ENCODE assay signal across 22 mouse cellular contexts in the genomic region with DNA sequence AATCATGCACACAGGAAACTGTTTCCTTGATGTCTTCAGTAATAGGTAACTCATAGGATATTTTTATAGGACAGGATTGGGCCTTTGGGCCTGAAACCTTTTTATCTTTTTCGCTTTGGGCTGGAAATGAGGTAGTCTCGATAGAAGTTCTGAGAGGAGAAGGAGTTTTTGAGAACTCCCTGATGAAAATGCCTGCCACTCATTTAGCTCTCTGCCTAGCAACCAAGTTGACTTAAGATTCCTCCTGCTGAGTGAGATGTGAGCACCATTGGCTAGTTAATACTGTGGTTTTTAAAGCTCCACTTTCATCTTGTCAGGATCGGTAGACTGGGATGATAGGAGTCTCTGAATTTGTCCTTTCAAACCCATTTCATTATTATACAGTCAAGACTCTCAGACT.
DNase-seq lines count a peak whose midpoint lies in the region; ATAC-seq and TF ChIP-seq lines count a peak whose summit lies in the region.
"Had no signal": no experiment of that assay in that cellular context is flagged by ENCODE, and none has a peak within 500 bp of the region (broad histone marks: within the 10 kb centered on the region; RNA-seq: fewer than 3 reads in every experiment).

No protein-coding gene starts in this region.

- no peak overlapping the region for H3K27ac ChIP-seq in forebrain, embryonic 14.5 days (ENCODE audit: low read depth, low read length)
- H3K27ac ChIP-seq in forebrain, embryonic 15.5 days (replicated peaks): no peak overlapping the region
- H3K27ac ChIP-seq in midbrain, embryonic 13.5 days: no peak overlapping the region
- H3K27ac ChIP-seq: heart, adult 2 months; heart, embryonic 10.5 days; heart, embryonic 13.5 days; hindbrain, embryonic 12.5 days; hindbrain, embryonic 15.5 days had no signal

- no peaks in the 10 kb centered on the region for H3K9me3 ChIP-seq in forebrain, embryonic 14.5 days (replicated peaks; ENCODE audit: control insufficient read depth, low read length)
- H3K9me3 ChIP-seq in forebrain, embryonic 15.5 days: no peaks in the 10 kb centered on the region
- no peaks in the 10 kb centered on the region for H3K9me3 ChIP-seq in midbrain, embryonic 13.5 days
- H3K9me3 ChIP-seq: heart, embryonic 10.5 days; heart, embryonic 13.5 days; hindbrain, embryonic 12.5 days; hindbrain, embryonic 15.5 days had no signal

- peaks cover 3% of the 10 kb centered on the region; the same call in 1 of the 2 replicates for H3K4me1 ChIP-seq in forebrain, embryonic 14.5 days (ENCODE audit: control insufficient read depth, insufficient read depth, low read length)
- H3K4me1 ChIP-seq in forebrain, embryonic 15.5 days: no peaks in the 10 kb centered on the region
- peaks cover 43% of the 10 kb centered on the region for H3K4me1 ChIP-seq in midbrain, embryonic 13.5 days (replicated peaks)

- DNase-seq in forebrain, embryonic 14.5 days (ENCODE audit: low spot score): peak; percentile 32
- peak; percentile 66 for DNase-seq in brain, embryonic 14.5 days (ENCODE audit: low read depth)
- no peak for DNase-seq in heart, postnatal 36 days
- no peak for DNase-seq in thymus, adult 18-20 months
- DNase-seq: adrenal gland, adult 2 months; adrenal gland, postnatal 14 days; cerebellum, adult 11-12 months; cerebellum, adult 8-10 months; cerebellum, postnatal 10 days; cerebellum, postnatal 36 days; gastrocnemius, postnatal 10 days; gastrocnemius, postnatal 36 days; heart, adult 2 months; heart, postnatal 14 days had no signal

- no peak overlapping the region for H3K4me3 ChIP-seq in forebrain, embryonic 14.5 days (ENCODE audit: low read depth, low read length)
- H3K4me3 ChIP-seq in forebrain, embryonic 15.5 days: no peak overlapping the region
- H3K4me3 ChIP-seq in midbrain, embryonic 13.5 days (replicated peaks): no peak overlapping the region
- H3K4me3 ChIP-seq: heart, adult 2 months; heart, embryonic 10.5 days; heart, embryonic 13.5 days; hindbrain, embryonic 12.5 days; hindbrain, embryonic 15.5 days had no signal

- WGBS in forebrain, embryonic 14.5 days: 27% methylated on average over 3 of the region's 3 CpGs
- 48% methylated on average over 3 of the region's 3 CpGs for WGBS in forebrain, embryonic 15.5 days
- 14% methylated on average over 3 of the region's 3 CpGs for WGBS in midbrain, embryonic 13.5 days

- no peaks in the 10 kb centered on the region for H3K27me3 ChIP-seq in forebrain, embryonic 14.5 days (replicated peaks; ENCODE audit: control insufficient read depth, insufficient read depth, low read length)
- H3K27me3 ChIP-seq in forebrain, embryonic 15.5 days: no peaks in the 10 kb centered on the region
- no peaks in the 10 kb centered on the region for H3K27me3 ChIP-seq in midbrain, embryonic 13.5 days
- H3K27me3 ChIP-seq: heart, embryonic 13.5 days; hindbrain, embryonic 12.5 days; hindbrain, embryonic 15.5 days had no signal

- no peak for ATAC-seq in forebrain, embryonic 14.5 days
- ATAC-seq in forebrain, embryonic 15.5 days (replicated peaks): no peak
- ATAC-seq in midbrain, embryonic 13.5 days: 0 out of 2 replicates have a peak, but pooled peaks have one; percentile 22
- ATAC-seq: CD4-positive, CD25-positive, alpha-beta regulatory T cell, adult 4 months; forebrain, embryonic 16.5 days had no signal

- no peak overlapping the region for H3K9ac ChIP-seq in forebrain, embryonic 14.5 days (ENCODE audit: low read length)
- H3K9ac ChIP-seq in forebrain, embryonic 15.5 days (replicated peaks): no peak overlapping the region
- H3K9ac ChIP-seq in midbrain, embryonic 13.5 days (replicated peaks): no peak overlapping the region
- H3K9ac ChIP-seq: heart, embryonic 13.5 days; hindbrain, embryonic 12.5 days; hindbrain, embryonic 15.5 days had no signal

- no peak for TF ChIP-seq POLR2A in brain, embryonic 14.5 days (IDR thresholded peaks at IDR 0.05; ENCODE audit: borderline replicate concordance, extremely low read depth, insufficient read depth, insufficient read length, poor library complexity, severe bottlenecking)

- no peaks in the 10 kb centered on the region for H3K36me3 ChIP-seq in forebrain, embryonic 14.5 days (ENCODE audit: control insufficient read depth, insufficient read depth, low read length)
- no peaks in the 10 kb centered on the region for H3K36me3 ChIP-seq in forebrain, embryonic 15.5 days
- H3K36me3 ChIP-seq in midbrain, embryonic 13.5 days: no peaks in the 10 kb centered on the region
- H3K36me3 ChIP-seq: heart, embryonic 10.5 days; heart, embryonic 13.5 days; hindbrain, embryonic 12.5 days; hindbrain, embryonic 15.5 days had no signal

- intact Hi-C loops in heart, postnatal 36 days (cut with DNase I): no loop called here

- no peak overlapping the region for H3K4me2 ChIP-seq in forebrain, embryonic 14.5 days (ENCODE audit: low read length)
- H3K4me2 ChIP-seq in forebrain, embryonic 15.5 days (replicated peaks): no peak overlapping the region
- H3K4me2 ChIP-seq in midbrain, embryonic 13.5 days (replicated peaks): no peak overlapping the region
- H3K4me2 ChIP-seq: heart, embryonic 13.5 days; hindbrain, embryonic 12.5 days; hindbrain, embryonic 15.5 days had no signal

- TF ChIP-seq CTCF in brain, embryonic 14.5 days (IDR thresholded peaks at IDR 0.05; ENCODE audit: borderline replicate concordance, extremely low read depth, insufficient read depth, insufficient read length): no peak

Comparison
In these comparisons a context has a peak if more than half of its experiments do, and no peak if none do; other contexts are left out.
1. DNase-seq: peak in forebrain, embryonic 14.5 days (single experiment) and brain, embryonic 14.5 days (single experiment); none in heart, postnatal 36 days (0 of 2) and thymus, adult 18-20 months (0 of 2).